Mouse (Mus musculus) gastrocnemius, postnatal 4 days (tissue): Measurements from ENCODE around the gene Slc16a5. TPM values are rescaled to one million over a fixed set of nuclear protein-coding genes. Genes with fewer than 3 reads are reported as not detected.
A peak's percentile ranks its signal among the peaks of the same experiment; 100 is the strongest.
"Not testable (repeated sequence)": the region's sequence is repeated elsewhere in the genome, so short reads cannot be mapped to it uniquely, and the experiment has no call there.

Source experiments
- DNase-seq, 2 experiments: peaks; one replicate each; pipeline ENCODE4 v3.0.0; 2021 to 2022; ENCODE audit warnings: low spot score in 2 of 2, mixed read lengths in 2 of 2
- total RNA-seq, 2 experiments: library from RNA; stranded (reverse); gene quantifications; 2 replicates each; pipeline ENCODE4 v1.2.3; 2021

Slc16a5 gene
- total RNA-seq, 2 experiments from 2014 or later: not detected

DNA sequence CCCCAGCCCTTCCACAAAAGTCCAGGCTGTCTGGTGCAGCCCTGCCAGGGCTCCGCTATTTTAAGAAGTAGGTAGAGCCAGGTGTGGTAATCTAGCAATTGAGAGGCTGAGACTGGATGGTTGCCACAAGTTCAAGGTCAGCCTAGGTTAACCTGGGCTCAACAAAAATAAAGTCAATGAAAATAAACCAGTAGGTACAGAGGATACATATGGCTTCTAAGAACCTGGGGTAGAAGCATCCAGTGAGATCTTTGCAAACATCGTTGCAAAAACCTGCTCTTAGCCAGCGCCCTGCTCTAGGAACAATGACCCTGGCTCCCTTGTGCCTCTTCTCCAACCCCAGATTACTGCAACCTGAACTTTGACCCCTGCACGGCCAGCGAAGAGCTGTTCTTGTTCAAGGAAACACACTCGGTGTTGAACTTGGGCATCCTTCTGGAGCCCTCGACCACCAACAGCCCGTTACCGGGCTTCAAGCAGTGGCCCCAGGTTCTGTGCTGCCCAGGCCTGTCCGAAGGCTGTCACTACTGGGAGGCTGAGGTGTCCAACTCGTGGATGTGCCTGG is 14.9 kb upstream of the Slc16a5 start:
- no peak for DNase-seq

DNA sequence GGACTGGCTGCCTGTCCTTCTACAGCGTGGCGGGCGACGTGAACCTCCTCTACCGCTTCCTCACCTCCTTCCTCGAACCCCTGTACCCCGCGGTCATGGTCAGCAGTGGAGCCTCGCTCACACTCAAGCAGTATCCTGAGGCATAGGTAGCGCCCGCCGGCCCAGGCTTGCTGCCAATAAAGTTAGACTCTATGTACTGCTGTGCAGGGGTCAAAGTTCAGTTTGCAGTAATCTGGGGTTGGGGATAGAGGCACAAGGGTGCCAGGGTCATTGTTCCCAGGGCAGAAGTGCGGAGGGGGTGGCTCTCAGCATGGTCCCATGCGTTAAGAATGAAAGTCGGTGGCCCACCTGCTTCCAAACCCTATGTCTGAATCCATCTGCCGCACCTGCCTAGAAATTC is 14.2 kb upstream of the Slc16a5 start:
- no peak for DNase-seq

DNA sequence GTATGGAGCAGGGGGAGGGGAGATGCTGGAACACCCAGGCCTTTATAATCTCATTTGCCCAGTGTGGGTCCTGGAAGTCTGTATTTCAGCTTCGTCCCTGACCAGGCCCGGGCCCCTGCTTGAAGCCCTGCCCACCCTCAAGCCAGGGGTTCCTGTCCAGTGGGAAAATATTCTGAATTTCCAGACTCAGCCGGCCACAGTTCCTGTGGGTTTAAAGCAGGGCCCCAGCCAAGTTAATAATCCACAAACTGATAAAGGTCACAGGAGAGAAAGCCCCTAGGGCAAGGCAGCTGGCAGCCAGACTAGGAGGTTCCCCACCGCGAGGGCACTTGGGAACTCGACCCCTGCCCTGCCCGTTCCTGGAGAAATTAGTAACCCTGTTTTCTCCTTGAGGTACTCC is 13.3 kb upstream of the Slc16a5 start:
- DNase-seq: no peak

DNA sequence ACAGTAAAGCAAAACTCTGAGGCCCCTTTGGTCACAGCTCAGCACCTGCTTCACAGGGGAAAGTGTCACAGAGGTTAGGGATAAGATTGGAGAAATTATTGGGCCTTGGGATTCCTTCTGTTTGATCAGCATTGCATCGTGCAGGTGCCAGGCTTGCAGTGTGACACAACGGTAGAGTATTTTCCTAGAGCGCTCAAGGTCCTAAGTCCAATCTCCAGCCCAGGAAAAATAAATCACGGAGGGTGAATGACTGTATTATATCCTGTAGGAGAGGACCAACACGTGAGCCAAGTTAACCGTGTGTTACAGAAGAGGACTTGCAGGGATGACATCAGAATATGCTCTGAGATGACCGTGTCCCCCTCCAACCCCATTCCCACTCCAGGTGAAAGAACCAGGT is 12.1 kb upstream of the Slc16a5 start:
- DNase-seq: no peak

DNA sequence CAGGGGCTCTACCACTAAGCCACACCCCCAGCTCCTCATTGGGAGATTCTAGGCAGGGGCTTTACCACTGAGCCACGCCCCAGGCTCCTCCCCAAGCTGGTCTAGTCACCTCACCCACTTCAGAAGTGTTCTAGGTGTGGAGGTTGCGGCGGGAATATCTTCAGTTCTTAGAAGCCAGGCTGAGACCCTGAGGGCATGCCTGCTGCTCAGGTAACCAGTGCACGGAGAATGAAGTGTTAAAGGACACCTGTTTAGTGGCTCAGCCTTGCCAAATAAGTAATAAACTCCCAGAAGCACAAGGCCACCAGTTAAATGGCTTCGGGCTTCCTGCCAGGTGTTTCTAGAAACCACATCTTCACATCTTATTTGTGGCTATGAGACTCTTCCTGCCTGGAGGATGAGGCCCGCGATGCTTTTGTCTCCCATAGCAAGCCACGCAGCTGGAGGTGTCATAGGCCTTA is 10.5 kb upstream of the Slc16a5 start:
- no peak for DNase-seq

DNA sequence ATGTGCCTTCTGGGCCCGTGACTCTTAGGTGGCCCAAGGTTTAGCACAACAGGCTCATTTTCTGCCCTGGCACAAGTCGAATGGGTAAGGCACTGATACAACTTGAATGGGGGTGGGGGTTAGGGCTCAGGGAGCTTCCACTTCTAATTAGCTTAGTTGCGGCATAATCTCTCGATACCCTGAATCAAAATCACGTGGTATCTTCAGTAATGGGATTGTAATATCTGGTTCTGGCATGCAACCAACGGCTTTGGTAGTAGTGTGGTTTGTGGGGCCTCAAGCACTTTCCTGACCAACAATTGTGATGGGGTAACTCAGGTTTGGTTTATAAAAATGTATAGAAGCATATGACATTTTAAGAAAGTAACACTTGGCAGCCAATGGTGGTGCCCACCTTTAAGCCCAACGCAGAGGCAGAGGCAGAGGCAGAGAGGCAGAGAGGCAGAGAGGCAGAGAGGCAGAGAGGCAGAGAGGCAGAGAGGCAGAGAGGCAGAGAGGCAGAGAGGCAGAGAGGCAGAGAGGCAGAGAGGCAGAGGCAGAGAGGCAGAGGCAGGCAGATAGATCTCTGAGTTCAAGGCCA is 9.9 kb upstream of the Slc16a5 start:
- DNase-seq: no peak

DNA sequence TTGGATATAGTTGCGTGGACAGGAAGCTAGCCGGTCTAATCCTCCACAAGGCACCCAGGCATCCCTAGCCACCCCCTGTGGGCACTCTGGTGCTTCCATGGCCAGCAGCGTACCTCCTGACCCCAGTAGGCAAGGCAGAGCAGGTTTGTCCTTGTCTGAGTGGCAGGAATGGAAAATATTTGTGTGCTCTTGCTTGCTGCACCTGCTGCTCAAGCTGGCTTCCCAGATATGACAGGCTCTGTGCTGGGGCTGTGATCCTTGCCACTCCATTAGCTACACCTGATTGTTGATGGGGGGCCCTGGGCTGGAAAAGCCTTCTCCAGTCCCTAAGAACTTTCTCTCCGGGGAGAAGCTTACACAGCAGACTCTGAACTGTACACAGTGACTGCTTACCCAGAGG is 9.0 kb upstream of the Slc16a5 start:
- DNase-seq: no peak

DNA sequence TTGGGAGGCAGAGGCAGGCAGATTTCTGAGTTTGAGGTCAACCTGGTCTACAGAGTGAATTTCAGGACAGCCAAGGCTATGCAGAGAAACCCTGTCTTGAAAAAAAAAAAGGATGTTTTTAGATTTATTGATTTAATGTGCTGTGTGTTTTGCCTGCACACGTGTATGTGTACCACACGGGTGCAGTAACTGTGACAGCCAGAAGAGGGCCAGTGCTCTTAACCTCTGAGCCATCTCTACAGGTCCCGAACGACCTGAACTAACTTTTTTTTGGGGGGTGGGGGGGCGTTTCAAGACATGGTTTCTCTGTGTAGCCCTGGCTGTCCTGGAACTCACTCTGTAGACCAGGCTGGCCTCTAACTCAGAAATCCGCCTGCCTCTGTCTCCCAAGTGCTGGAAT is 7.5 kb upstream of the Slc16a5 start:
- not testable (repeated sequence) for DNase-seq

DNA sequence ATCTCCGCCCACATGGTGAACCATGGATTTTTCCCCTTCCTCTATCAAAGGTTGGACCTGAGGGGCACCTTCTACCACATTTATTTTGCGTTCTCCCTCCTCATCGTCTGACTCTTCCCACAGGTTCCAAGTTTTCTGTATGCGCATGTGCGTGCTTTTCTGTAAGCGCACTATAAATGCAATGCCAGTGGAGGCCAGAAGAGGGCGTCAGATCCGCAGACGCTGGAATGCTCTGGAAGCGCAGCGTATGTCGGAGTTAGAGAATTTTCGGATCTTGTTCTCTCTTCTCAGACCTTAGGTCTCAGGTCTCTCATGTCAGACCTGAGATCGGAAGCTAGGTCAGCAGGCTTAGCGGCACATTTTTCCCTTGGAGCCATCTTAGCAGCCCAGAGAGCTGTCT is 6.7 kb upstream of the Slc16a5 start:
- DNase-seq: no peak

DNA sequence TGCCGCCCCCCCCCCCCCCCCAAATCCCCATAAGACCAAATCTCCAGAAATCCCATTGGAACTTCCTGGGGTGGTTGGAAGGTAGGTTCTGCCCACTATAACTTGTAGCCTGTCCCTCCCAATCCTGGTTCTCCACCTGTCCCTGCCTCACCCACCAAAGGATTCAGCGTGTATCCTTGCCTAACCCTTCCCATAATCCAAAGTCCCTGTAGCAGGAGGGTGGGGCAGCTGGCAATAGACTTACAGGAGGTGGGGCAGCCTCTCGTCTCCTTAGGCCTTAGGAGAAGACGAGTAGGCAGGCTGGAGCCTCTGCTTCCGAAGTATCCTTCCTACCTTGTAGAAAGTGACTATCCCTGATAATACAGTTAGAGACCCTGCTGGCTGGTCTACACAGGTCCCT is 6.1 kb upstream of the Slc16a5 start:
- DNase-seq: no peak

DNA sequence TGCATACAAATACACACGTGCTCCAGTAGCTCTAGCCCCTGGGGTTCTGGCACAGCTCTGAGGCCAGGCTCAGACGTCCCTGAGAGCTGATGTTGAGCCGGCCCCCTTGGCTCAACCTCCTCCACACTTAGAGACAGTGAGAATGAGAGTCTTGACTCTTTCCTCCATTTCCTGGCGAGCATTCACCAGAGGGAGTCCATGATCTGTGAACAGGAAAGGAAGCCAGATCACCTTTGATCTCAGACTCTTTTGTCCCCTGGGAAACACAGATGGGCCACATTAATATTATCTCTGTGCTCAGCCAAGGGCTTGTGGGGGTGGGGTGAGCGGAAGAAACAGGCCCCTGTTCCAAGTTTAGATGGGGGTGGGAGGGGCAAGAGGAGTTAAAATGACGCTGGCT is 4.9 kb upstream of the Slc16a5 start:
- DNase-seq: no peak

DNA sequence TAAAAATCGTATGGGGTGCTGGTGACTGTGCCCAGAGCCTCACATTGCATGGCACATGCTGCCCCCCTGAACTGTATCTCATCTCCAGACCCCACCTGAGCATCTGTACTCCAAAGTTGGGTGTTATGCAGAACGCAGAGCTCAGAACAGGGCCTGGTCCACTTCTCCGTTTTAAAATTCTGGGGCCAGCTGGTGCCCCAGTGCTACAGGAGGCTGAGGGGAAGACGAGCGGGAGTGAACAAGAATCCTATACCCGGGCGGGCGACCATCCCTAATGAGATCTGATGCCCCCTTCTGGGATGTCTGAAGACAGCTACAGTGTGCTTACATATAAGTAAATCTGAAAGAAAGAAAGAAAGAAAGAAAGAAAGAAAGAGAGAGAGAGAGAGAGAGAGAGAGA is 1.3 kb upstream of the Slc16a5 start:
- no peak for DNase-seq

DNA sequence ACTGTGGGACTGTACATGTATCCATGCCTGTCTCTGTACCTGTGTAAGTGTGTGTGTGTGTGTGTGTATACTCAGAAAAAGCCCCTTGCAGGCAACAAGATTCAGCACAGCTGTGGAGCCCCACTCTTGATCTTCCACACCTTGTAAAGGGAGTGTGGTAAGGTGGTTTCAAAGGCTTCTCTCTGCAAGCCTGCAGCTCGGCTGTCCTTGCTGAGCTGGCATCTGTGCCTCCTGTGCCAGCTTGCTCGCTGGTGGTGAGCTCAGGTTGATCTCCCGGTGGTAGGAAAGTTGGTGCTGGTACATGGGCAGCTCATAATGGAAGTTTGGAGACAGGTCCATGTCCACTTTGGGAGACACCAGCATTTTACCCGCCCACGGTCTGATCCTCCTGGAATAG is 430 bp upstream of the Slc16a5 start:
- DNase-seq: no peak

DNA sequence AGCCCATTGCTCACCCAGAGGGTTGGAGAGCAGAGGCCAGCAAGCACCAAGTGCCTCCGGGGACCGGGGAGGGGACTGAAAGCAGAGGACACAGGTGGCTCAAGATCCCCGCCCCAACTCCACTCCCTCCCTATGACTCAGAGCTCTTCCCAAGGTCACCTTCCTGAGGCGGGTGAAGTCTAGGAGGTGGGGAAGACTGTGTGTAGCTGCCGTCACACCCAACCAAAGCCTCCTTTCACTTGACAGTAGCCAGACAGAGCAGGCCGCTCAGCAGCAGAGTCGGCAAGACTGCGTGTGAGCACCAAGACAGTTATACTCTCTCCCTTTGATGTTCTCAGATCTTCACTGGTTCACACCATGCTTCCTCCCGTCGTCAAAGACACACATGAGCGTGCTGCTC is 1.1 kb downstream of the Slc16a5 start:
- no peak for DNase-seq

DNA sequence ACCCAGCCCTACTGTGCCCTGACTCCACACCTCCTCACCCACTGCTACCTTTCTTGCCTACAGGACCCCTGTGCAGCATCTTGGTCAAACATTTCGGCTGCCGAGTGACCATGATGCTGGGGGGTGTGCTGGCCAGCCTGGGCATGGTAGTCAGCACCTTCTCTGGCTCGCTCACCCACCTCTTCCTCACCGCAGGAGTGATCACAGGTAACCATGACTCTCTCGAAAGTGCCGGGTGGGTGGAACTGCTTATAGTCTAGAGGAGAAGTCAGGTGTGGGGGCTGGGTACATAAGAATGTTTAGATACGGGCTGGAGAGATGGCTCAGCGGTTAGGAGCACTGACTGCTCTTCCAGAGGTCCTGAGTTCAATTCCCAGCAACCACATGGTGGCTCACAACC is 2.6 kb downstream of the Slc16a5 start:
- DNase-seq: no peak

DNA sequence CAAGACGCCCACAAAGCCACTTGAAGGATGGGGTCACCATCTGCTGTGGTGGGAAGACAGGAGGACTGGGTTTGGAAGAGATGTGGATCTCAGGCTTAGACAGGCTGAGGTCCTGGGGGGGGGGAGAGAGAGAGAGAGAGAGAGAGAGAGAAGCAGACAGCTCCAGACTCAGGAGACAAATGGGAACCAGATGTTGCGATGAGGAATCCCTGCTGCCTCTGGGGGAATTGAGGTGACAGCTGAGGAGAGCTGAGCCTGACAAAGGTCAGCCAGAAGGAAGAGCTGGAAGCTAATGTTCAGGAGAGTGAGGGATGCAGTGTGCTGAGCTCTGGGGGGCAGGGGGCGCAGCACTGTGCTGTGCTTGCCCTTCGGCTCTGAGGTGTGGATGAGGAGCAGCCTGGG is 4.9 kb downstream of the Slc16a5 start:
- no peak for DNase-seq

DNA sequence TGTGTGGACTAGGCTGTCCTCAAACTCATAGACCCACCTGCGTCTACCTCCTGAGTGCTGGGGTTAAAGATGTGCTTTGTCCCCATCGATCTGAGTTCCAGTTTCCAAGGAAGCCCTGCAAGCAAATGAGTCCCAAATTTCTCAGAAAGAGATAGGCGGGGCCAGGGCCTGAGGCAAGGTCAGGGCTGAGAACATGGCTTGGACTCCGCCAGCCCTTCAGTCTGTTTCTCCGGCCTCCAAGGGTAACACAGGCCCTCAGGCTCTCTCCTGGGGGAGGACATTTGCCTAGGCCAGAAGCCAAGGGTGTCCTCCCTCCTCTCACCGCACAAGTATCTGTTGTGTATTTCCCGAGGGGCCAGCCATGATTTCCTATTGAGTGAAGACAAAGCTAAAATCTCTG is 9.9 kb downstream of the Slc16a5 start:
- DNase-seq: peak in 1 of 2 experiments; percentile 6

DNA sequence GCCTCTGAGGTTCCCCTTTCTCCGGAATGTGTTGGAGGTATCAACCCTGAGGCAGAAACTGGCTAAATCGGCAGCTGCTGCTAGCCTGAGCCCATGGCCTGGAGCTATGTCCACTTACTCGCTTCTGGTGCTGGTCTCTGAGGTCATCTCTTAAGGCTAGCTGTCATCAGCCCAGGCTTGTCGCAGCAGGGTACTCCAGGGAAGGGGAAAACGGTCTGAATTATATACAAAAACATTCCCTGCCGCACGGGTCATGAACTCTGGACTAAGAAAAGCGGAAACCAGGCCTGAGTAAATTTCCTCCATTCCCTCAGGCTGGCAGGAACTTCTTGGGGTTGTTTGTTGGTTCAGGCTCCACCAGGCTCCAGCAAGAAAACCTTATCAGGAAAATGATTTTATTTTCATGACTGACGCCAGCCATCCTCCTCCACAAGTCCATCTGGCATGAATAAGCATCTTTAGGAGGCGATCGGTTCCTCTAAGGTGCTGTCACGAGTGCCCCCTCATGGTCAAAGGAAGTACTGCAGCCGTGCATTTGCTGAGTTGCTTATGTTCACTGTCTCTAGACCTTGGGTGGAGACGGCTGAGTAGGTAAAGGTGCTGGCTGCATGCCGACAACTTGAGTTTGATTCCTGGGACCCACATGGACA is 11.5 kb downstream of the Slc16a5 start:
- peak; percentile 77 to 87 for DNase-seq

DNA sequence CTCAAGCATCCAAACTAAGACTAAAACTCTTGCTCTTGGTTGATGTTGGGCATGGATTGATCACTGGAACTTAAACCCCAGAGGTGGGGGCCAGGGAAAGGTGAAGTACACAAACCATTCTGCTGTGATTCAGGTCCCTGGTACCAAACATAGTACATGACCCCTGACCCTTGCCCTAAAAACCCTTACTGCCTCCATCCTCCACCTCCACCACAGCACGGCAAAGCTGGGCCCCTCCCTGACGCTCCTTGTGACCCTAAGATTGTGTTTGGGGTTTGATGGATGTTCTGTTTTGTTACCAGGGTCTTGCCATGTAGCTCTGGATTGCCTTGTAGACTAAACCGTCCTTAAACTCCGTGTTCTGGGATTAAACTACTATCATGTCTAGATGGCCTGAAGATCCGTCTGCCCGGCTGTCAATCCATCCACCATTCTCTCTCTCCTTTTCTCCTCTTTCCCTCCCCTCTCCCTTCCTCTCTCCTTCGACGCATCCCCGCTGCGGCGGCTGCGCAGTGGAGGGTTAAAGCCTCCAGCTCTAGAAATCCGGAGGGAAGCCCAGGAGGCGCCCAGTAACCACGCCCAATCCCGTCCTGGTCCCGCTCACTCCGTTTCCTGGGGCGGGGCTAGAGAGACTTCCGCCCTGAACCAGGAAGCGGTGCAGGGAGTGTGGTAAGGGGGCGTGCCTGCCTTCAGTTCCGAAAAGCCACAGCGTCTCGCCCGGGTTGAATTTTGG is 12.9 kb downstream of the Slc16a5 start, which contains the start of gene Armc7:
Armc7 (plus strand) TSS at position 643 of the 733 bp plus-strand sequence.
- peak; percentile 90 to 93 for DNase-seq

DNA sequence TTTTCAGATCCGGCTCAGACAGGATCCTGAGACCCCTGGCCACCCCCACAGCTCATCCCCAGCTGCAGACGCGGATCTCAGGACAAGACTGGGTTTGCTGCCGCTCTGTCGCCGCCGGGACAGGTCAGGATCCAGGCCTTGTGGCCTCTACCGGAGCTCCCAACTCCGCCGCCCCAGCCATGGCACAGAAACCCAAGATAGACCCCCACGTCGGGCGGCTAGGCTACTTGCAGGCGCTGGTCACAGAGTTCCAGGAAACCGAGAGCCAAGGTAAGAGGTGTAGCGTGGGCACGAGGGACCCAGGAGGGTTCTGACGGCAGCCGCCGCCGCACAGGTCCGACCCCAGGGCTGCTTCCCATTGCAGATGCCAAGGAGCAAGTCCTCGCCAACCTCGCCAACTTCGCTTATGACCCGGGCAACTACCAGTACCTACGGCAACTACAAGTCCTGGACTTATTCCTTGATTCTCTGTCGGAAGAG is 13.5 kb downstream of the Slc16a5 start:
- no peak for DNase-seq

DNA sequence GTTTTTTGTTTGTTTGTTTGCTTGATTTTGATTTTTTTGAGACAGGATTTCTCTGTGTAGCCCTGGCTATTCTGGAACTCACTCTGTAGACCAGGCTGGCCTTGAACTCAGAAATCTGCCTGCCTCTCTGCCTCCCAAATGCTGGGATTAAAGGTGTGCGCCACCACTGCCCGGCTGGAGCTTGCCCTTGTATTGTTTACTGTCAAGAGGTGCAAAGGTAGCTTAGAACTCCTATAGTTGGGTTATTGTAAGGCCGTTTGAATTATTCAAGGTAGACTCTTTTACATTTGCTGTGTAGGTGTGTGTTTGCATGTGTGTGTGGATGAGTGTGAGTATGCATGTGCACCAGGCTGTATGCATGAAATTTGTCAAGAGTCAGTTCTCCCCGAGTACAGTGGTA is 14.4 kb downstream of the Slc16a5 start:
- not testable (repeated sequence) for DNase-seq

DNA sequence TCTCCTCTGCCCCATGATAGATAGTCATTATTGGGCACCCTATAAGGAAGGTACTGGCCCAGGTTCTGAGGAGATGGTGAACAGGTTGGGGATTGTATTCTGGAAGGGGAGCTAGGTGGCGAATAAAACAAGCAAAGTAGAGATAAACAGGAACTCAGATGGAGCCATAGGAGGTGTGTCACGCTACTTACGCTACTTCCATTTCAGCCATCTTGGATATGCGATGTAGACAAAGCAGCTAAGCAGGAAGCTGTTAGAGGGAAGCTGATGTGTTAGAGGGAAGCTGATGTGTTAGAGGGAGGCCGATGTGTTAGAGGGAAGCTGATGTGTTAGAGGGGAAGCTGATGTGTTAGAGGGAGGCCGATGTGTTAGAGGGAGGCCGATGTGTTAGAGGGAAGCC is 15.1 kb downstream of the Slc16a5 start:
- not testable (repeated sequence) for DNase-seq
